Mouse (Mus musculus): ENCODE results near the gene Elane.
A peak's percentile ranks its signal among the peaks of the same experiment; 100 is the strongest.
"Not testable (repeated sequence)": the region's sequence is repeated elsewhere in the genome, so short reads cannot be mapped to it uniquely, and the experiment has no call there.

Gene Elane

DNA sequence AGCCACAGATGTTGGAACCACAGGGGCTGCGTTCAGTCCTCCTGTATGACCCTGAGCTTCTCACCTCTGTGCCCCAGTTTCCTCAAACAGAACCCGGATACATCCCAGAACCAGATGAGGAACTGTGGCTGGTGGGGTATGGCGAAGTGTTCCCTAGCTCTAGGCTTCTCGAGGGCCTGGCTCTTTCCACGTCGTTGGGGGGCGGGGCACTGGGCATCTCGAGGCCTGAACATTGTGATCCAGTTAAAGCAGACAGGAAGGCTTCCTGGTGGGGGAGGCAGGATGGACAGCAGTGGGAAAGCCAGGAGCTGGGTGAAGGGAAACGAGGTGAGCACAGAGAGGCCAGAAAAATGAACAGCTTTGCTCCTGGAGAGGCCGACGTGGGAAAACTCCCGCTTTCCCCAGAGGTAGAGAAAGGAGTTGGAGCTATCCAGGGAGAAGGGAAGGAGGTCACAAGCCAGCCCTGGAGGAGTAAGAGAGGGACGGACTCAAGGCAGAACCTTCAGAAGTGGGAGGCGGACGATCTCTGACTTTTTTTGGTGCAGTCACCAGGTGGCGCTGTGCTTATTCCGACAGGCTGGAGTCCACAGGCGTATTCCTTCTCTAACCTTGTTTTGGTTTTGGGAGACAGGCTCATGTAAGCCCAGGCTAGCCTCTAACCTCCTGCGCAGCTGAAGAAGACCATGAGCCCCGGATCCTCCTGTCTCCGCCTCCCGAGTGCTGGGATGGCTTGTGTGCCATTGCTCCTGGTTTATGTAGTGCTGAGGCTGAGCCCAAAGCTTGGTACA lies 2.6 kb upstream of the Elane start:
- DNase-seq = peak; percentile 85

DNA sequence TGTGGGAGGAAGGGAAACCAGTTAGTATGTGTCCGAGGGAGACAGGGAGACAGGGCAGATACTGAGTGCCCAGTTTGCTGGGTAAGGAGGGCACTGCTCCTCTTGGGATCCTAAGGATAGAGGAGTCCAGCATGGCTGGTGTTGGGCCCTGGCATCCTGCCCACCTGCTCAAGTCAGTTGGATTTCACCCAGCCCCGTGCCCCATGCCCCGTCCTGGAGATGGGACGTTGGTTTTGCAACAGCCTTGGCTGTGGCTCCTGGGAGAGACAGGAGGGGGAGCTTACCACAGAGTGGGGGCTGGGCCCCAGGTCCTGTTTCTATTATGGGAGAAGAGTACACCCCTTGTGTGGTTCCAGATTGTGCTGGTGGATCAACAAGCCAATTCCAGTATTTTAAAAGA lies 1.6 kb upstream of the Elane start:
- DNase-seq = peak; percentile 56

DNA sequence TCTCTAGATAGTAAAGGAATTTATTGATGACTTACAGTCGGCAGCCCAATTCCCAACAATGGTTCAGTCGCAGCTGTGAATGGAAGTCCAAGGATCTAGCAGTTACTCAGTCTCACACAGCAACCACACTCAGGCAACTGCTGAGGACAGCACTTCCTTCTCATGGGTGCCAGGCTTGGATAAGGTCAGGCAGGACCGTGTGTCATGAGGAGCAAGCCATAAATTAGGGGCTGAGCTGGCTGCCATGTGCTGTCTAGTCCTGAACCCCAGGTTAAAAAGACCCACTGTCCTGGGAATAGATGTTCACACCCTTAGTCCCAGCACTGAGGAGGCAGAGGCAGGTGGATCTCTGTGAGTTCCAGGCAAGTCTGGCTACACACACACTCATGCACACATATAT lies 1.1 kb upstream of the Elane start:
- not testable (repeated sequence) for DNase-seq

DNA sequence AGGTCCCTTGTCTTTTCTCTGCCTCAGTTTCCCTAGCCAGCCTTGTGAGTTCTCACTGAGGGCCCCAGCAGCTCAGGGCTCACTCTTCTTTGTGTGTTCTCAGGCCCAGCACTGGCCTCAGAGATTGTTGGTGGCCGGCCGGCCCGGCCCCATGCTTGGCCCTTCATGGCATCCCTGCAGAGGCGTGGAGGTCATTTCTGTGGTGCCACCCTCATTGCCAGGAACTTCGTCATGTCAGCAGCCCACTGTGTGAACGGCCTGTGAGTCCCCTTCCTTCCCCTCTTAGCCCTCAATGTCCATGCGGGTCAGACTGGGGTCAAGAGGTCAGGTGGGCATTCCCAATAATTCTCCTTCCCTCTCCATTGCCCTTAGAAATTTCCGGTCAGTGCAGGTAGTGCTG lies 564 bp downstream of the Elane start:
- DNase-seq = no peak

DNA sequence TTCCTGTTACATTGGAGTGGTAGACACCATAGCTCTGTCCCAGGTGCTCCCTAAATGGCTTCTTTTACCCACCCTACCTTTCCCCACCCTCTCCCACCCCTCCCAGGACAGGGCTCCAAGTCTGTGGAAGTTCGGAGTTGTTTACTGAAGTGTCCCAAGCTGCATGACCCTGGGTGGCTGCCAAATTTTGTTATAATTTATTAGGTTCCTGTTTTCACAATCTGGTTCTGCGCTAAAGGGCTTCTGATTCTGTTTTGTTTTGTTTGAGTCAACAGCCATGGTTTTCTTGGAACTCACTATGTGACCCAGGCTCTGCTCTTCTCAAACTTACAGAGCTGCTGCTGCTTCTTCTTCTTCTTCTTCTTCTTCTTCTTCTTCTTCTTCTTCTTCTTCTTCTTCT lies 3.3 kb downstream of the Elane start:
- DNase-seq = no peak

DNA sequence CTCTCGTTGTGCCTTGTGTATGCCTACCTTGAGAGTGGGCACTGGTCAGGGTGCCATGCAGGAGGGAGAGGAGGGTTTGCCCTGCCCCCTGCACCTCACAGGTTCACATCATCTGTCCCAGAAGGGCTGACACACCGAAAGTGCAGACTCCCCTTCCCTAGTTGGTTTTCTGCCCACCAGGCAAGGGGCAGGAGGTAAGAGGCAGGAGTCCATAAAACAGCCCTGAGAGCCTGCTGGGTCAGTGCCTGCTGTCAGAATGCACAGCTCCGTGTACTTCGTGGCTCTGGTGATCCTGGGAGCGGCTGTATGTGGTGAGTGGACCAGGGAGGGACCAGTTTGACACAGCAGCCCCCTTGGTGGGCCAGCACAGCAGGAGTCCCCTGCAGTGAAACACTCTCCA lies 4.6 kb downstream of the Elane start, which contains the start of gene Cfd:
TSS of gene Cfd (plus strand) at position 184 of the 400 bp plus-strand sequence.
- DNase-seq = no peak

DNA sequence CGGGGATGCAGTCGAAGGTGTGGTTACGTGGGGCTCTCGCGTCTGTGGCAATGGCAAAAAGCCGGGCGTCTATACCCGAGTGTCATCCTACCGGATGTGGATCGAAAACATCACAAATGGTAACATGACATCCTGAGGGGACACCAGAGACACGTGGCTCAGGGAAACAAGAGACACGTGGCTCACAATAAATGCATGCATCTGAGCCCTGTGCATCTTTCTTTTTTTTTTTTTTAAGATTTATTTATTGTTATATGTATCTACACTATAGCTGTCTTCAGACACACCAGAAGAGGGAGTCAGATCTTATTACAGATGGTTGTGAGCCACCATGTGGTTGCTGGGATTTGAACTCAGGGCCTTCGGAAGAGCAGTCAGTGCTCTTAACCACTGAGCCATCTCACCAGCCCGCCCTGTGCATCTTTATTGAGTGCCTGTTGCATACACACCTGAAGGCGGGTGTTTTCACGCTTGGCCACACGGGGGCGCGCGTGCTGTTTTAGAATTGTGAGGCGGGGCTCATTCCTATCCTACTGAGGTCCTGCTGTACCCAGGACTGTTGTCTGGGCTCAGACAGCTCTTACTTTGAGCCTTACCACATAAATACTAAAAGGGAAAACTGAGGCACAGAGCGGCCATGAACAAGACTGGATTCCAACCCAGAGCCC lies 6.5 kb downstream of the Elane start:
- DNase-seq = peak; percentile 84

DNA sequence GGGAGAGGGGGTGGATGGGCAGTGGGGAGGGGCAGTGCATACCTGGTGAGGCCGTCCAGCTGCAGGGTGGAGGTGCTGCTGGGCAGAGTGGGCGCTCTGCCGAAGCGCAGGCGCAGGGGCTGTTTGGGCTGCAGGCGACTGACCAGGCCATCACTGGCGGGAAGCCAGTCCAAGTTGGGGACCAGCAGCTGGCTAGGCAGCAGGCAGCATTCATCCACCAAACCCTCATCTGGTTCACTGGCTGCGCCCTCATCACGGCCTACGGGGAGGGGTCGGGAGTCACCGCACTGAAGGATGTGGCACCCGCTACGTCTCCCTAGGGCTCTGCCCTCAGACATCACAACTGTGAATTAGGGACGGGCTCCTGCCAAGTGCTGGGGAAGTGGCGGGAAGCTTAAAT lies 10.3 kb downstream of the Elane start:
- DNase-seq = no peak

DNA sequence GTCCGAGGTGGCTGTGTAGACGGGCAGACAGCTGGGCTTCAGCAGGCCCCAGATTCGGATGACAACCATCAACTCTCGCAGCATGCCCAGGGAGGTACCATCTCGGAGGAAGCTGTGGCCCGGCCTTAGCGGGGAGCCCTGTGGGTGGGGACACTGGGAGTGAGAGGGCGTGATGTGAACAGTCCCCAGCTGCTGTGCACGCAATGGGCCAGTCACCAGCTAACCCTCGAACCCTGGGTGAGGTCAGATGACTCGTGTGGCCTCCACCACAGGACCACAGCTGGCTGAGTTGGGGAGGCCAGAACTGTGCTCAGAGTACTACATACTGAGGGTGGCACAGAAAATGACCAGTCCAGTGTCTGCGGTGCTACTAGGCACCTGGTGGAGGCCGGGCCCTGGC lies 10.8 kb downstream of the Elane start:
- DNase-seq = no peak

DNA sequence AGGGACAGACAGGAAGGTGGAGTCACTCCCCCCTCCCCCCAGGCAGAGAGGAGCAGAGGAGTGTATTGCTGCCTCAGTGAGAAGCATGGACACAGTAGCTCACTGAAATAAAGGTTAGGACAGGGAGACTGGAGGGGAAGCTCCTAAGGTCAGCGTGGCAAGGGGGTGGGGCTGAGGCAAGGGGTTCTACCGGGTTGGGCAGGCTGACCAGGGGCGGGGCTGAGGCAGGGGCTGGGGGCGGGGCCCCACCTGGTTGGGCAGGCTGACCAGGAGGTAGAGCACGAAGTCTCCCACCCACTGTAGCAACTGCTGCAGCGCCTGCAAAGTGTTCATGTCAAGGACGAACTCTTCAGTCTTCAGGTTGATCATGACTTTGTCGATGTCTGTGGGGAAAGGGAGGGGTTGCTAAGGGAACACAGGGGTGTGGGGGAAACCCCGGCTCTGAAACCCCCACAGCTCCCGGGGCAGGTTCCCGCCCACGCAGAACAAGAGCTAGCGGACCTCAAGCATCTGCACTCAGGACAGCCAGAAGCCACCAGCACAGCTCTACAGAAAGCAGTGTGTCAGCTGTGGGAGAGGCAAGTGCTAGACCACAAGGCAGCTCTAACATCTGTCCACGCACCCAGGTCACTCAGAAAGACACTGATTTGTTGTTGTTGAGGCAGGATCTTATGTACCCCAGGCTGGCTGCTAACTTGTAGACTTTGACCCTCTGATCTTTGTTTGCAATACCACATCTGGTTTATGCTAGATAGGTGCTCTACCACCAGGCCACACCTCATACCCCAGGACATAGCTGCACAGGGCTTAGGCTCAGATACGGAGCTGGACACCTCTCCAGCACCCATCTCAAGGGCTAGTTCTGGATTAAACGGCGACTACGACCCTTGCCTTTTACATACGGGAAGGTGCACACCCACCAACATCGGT lies 11.5 kb downstream of the Elane start:
- DNase-seq = no peak

DNA sequence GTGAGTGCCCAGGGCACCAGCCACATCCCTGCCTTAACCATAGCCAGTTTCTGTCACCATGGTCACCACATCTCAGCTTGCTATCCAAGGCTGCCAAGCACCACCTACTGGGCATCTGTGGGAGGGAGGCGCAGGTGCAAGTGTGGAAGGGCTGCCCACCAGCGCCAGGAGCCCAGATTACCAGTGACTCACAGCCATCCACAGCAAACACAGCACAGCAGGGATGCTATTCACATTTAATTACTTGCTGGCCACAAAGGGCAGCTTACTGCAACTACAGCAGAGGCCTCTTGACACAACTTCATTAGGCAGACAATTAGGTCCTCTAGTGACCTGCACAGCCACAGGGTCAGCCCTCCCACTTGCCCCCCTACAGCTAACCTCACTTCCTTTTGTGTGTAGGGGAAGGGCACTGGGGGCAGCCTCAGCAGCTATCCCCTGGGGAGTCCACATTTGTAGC lies 14.9 kb downstream of the Elane start:
- DNase-seq = no peak

DNA sequence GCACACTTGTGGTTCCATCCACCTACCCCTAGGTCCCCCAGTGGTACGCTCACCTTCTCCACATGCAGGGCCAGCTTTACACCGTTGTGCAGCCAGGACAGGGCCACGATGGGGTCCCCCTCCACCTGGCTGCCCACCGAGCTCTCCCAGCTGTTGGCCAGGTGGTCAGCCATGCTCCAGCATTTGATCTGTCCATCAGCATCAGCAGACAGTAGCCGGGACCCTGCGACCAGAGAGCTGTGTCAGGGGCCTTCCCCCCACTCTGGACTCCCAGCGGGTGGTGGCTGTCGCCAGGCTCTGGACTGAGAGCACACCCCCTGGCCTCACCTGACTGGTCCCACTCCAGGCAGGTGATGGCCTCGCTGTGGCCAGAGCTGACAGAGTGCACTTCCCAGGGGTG lies 20.7 kb downstream of the Elane start:
- no peak for DNase-seq

DNA sequence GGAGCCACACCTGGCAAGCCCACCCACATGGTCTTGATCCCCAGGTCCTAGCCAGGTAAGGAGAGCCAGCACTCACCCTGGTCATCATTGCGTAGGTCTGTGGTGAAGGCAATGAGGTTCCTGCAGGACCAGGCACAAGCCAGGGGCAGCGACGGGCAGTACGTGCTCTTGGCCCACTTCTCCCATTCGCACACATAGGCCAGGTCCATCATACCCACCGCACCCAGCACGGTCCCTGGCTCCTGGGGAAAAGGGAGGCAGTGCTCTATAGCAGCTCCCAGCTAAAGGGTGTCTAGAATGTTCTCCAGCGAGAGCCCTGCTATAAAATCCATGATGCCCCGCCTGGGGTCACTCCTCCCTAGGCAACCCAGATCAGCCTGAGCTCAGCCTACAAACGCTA lies 21.4 kb downstream of the Elane start:
- no peak for DNase-seq

DNA sequence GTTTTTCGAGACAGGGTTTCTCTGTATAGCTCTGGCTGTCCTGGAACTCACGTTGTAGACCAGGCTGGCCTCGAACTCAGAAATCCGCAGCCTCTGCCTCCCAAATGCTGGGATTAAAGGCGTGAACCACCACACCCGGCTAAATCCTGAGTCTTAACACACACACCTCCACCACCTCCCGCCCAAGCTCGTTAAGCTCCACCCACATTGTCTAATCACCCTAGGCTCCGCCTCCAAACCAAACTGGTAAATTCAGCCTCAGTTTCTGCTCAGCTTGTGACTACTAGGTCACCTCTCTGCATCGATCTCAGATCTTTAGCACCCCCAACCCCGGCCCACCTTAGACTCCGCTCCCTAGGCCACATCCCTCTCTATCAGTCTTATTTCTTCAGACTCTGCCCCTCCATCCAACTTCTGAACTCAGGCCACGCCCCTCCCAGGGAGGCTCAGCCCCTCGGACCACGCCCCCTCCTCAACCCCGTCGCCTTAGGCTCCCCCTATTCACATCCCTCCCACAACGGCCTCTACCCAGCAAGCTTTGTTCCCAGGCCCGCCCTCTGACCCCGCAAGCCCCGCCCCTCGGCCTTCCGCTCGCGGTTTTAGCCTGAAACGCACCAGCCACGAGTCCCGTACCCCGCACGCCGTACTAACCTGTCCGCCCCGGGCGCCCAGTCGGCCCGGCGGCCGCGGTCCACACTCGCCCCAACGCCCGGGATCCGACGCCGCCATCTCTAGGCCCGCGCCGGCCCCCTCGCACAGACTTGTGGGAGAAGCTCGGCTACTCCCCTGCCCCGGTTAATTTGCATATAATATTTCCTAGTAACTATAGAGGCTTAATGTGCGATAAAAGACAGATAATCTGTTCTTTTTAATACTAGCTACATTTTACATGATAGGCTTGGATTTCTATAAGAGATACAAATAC lies 22.4 kb downstream of the Elane start, which contains the start of gene Med16:
TSS of gene Med16 (minus strand) at position 757 of the 925 bp plus-strand sequence.
- peak; percentile 88 for DNase-seq

DNA sequence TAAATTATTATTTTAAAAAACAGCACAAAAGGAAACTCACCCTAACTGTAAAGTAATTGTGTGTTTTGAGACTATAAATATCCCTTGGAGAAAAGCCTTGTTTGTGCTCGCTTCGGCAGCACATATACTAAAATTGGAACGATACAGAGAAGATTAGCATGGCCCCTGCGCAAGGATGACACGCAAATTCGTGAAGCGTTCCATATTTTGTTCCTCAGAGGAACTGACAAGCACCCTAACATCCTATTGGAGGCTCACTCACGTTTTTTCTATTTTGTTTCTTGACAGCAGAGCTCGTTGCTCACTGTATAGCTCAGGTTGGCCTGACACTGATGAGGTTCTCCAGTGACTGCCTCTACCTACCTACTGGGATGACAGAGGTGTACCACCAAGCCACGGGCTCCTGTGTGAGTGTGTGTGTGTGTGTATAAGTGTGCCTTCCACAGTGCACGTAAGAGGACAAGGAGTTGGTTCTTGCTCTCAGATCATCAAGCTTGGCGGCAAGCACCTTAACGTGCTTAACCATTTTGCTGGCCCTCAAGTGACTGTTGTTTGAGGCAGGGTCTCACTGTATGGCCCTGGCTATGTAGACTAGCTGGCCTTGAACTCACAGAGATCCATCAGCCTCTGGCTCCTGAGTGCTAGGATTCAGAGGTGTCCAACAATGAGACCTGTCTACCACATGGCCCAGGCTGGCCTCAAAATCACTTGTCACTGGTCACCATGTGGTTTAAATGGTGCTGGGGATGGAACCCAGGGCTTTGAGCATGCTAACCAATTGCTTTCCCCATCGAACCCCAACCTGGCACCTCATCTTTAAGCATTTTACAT lies 23.3 kb downstream of the Elane start:
- no peak for DNase-seq

DNA sequence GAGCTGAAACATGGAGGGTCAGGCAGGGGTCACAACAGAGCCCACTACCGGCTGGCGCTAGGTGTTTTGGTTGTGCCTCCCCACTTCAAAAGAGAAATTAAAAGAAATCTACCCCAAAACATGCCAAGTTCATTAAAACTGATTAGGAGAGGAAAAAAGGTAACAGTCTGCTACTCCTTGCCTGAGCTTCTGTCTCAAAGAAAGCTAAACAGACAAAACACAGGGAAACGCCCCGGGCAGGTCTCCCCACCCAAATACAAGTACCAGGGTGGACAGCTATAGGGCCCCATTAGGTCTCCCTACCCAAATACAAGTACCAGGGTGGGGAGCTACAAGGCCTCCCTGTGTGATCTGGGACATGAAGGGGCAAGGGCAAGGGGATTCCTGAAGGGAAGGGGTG lies 24.5 kb downstream of the Elane start, which contains the start of gene Gm26602:
TSS of gene Gm26602 (plus strand) at position 301 of the 400 bp plus-strand sequence.
- no peak for DNase-seq

DNA sequence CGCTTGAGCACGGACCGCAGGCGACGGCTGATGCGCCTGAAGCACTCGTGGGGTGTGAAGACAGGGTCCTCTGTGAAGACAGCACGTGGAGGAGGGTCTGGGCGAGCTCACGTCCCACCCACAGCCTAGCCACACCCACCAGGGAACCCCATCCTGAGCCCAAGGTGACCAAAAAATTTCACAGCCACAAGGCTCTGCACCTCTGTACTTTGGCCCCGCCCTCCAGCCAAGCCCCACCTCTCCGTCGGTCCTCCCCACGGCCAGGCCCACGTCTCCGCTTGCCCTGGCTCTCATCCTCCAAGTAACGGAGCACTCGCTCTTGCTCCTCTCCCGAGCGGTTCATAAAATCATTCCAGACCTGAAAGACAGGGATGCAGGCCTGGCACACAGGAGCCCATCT lies 26.4 kb downstream of the Elane start:
- no peak for DNase-seq

DNA sequence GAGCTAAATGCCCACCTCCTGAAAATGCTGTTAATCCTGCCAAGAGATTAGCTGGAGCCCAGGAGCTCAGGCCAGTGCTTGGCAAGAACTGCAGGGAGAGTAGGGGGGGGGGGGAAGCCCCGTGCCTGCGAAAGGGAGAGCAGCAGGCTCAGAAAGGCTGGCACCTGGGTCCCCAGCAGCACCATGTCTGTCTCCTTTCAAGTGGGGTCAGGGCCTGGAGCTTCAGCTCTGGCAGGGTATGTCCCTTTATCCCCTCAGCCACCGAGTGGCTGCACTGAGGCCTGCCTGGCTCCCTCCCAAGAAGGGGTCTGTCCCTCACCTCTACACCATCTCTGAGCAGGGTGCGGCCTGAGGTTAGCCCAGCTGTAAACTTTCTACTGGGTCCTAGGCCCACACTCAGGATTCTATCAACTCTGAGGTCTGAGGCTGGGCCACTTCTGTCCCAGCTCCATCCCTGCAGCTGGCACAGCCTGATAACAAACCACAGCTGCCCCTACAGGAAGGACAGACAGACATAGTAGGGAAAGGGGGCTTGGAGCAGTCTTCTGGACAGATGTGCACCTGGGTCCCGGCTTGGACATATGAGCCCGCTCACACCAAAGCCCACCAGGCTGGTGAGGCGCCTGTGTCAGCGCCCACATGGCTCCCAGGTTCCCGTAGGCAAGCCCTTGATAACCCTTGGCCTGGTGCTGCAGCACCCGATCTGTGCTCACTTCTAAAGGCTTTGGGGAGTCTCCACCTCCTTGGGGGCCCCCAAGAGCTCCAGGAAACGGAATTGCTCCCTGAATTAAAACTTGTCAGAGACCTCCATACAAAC lies 28.3 kb downstream of the Elane start:
- no peak for DNase-seq

DNA sequence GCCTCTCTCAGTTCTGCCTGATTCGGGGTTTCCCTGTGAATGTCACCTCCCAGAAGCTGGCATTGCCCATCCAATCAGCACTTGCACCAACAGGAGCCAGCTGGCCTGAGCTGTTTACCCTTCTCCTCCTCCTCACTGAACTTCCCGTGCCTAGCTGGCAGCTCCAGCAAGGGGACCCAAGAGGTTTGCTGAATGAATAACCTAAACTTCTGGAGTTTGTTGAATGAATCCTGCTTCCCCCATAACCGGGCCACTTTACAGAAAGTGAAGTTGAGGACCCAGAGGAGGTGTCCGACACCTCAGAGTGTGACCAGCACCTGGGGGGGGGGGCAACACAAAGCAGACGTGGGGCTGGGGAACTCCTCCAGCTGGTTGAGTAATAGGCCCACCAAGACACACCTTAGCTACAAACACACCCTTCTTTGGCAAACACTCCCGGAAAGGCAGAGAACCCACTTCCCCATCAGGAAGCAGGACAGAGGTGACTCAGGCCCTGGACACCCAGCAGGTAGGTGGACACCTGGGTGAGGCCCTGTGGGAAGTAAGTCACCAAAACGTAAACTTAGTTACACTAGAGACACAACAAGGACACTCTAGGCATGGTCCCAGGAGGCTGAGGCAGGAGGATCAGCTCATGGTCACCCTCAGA lies 29.0 kb downstream of the Elane start:
- no peak for DNase-seq

DNA sequence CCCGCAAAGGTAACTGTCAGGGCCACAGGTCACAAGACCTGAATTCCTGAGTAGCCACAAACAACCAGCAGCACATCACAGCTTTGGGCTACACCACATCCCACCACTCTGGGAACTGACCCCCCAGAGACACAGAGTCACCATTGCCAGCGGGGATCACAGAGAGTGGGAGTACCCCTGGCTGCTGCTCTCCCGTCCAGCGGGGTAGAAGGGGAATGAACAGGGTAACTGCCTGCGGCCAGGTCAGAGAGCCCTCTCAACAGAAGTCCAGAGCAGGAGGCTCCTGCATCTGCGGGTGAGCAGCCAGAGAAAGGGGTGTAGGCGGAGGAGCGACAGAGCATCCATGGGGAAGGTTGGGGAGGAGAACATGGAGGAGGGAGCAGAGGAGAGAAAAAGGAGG lies 30.0 kb downstream of the Elane start:
- no peak for DNase-seq

Measured in right cerebral cortex, postnatal 4 days (tissue).